8 mouse cellular contexts compared by ENCODE assay signal in genomic region chr12:25095974-25096639, GRCm38 (mm10). TPM values are rescaled to one million over a fixed set of nuclear protein-coding genes. Genes with fewer than 3 reads are reported as not detected.
DNase-seq lines count a peak whose midpoint lies in the region; ATAC-seq lines count a peak whose summit lies in the region.

No protein-coding gene starts in this region.

- peaks cover 35% of the 10 kb centered on the region for H3K4me1 ChIP-seq in hindbrain, embryonic 14.5 days (replicated peaks; ENCODE audit: control insufficient read depth, insufficient read depth, low read length)

- H3K9ac ChIP-seq in hindbrain, embryonic 14.5 days = peak overlapping the region; percentile 81

- H3K4me3 ChIP-seq in hindbrain, embryonic 14.5 days (replicated peaks; ENCODE audit: low read length) = peak overlapping the region; percentile 68

- WGBS in hindbrain, embryonic 14.5 days = under 1% methylated on average over 41 of the region's 41 CpGs

- peak overlapping the region; percentile 92 for H3K4me2 ChIP-seq in hindbrain, embryonic 14.5 days (replicated peaks)

- peak overlapping the region; percentile 93 for H3K27ac ChIP-seq in hindbrain, embryonic 14.5 days

- H3K9me3 ChIP-seq in hindbrain, embryonic 14.5 days (ENCODE audit: control insufficient read depth, low read length) = no peaks in the 10 kb centered on the region

- no peaks in the 10 kb centered on the region for H3K36me3 ChIP-seq in hindbrain, embryonic 14.5 days (replicated peaks; ENCODE audit: control insufficient read depth, insufficient read depth)

- H3K27me3 ChIP-seq in hindbrain, embryonic 14.5 days (ENCODE audit: control insufficient read depth, insufficient read depth, low read length) = no peaks in the 10 kb centered on the region

- ATAC-seq in hindbrain, embryonic 14.5 days (ENCODE audit: low FRiP score) = peak; percentile 90

- DNase-seq in R1 (ENCODE audit: low read depth, low spot score) = peak; percentile 97
- DNase-seq in cerebellum, postnatal 25 days = peak; percentile 96 to 97
- peak; percentile 95 to 97 for DNase-seq in frontal cortex, postnatal 25 days (ENCODE audit: low spot score in 2 of 2)
- DNase-seq in hindbrain, embryonic 14.5 days (ENCODE audit: low spot score) = peak; percentile 97
- DNase-seq in layer of hippocampus, postnatal 25 days (ENCODE audit: extremely low spot score in 1 of 2, low spot score in 1 of 2) = peak; percentile 91 to 96
- peak; percentile 97 for DNase-seq in lung, postnatal 14 days
- peak; percentile 95 for DNase-seq in ovary, postnatal 36 days (ENCODE audit: low spot score)
- DNase-seq in thymus, postnatal 14 days = peak; percentile 96

RNA-seq across cellular contexts. Expression of gene Id2, which starts 0.8 kb away (rescaled TPM):
- polyA plus RNA-seq in hindbrain, embryonic 14.5 days (2014; fragmentation: Nextera tagmentation; extraction: Ambion mirVana) = 314 and 316 TPM in 2 replicates
- total RNA-seq in layer of hippocampus, postnatal 25 days (2021) = 100 to 1,000 TPM in 1 of 2 experiments, 10 to 100 TPM in 1; 91.6 to 124 TPM

Comparison
In these comparisons a context has a peak if more than half of its experiments do, and no peak if none do; other contexts are left out.
1. Peak in every context shown above with its lines: DNase-seq, ATAC-seq, H3K4me3 ChIP-seq and H3K27ac ChIP-seq.